Mouse (Mus musculus) 3T3-L1 (cell line): ENCODE measurements around the gene Morc3.
A peak's percentile ranks its signal among the peaks of the same experiment; 100 is the strongest.
"Not testable (repeated sequence)": the region's sequence is repeated elsewhere in the genome, so short reads cannot be mapped to it uniquely, and the experiment has no call there.

Experiments
- DNase-seq: peaks from one replicate; pipeline ENCODE4 v3.0.0-alpha.2; 2015; ENCODE audit warnings: low read depth, low spot score

The Morc3 gene

DNA sequence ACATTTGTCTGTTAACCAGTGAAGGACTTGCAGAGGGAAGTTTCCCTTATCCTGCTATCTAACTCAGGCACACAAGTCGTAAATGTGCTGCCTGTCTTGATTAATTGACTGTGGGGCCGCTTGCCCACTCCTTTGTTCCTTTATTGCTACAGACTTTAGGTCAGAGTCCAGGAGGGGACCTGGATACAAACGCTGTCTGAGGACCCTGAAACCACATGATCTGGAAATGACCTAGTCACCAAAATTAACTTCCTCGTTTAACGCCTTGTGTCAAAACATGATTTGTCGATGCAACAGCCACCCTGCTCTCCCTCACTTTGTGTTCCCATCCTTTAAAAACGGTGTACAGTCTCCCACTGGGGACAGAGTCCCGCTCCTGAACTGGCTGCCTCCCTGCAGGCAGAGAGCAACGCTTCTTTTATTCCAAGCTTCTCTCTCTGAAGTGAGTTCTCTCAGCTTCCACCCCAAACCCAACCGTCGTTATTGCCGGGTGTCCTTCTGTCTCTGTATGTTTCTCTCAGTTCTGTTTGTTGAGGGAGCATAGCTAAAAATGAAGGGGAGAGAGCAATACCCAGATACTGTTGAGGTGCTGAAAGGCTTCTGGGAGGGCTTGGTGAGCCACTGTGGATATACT, 13.1 kb upstream of the Morc3 start:
- DNase-seq: no peak

DNA sequence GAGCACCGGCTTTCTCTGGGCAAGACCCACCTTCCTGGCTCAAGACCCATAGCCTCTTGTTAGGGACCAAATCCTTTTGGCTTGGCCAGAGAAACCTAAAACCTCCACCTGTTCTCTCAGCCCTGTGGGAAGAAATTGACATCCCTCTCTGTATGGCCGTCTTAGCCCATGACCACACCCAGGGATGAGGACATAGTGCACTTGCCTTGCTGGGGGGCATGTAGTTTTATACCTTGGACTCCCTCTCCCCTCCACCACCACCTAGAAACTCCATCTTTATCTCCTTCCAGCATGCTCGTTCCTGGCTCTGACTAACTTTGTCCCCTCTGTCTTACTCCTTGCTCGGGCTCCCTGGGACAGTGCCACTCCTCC, 12.6 kb upstream of the Morc3 start:
- no peak for DNase-seq

DNA sequence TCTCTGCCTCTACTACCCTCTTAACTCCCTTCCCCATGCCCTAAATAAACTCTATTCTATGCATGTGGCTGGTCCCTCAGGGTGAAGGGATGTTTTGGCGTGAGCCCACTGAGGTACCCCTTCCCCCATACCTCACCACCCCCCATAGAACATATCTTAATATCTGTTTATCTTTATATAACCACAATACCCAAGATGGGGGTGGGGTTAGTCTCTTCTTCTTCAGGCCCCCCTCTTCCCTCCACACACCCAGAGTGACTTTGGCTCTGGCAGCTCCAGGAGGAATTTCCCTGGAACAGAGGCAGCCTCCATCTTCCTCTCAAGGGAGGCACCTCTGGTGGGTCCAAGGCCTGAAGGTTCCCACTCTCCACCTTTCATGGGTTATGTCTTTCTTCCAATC, 11.9 kb upstream of the Morc3 start:
- no peak for DNase-seq

DNA sequence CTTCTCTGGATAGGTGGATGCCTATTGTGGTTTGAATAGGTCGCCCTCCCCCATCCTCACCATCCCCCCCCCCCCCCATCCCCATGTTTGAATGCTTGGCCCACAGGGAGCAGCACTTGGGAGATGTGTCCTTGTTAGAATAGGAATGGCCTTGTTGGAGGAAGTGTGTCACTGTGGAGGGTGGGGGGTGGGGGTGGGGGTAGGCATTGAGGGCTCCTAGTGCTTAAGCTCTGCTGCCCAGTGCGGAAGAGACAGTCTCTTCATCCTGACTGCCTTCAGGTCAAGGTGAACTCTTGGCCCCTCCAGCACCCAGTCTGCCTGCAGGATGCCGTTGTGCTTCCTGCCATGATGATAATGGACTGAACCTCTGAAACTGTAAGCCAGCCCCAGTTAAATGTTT, 10.2 kb upstream of the Morc3 start:
- no peak for DNase-seq

DNA sequence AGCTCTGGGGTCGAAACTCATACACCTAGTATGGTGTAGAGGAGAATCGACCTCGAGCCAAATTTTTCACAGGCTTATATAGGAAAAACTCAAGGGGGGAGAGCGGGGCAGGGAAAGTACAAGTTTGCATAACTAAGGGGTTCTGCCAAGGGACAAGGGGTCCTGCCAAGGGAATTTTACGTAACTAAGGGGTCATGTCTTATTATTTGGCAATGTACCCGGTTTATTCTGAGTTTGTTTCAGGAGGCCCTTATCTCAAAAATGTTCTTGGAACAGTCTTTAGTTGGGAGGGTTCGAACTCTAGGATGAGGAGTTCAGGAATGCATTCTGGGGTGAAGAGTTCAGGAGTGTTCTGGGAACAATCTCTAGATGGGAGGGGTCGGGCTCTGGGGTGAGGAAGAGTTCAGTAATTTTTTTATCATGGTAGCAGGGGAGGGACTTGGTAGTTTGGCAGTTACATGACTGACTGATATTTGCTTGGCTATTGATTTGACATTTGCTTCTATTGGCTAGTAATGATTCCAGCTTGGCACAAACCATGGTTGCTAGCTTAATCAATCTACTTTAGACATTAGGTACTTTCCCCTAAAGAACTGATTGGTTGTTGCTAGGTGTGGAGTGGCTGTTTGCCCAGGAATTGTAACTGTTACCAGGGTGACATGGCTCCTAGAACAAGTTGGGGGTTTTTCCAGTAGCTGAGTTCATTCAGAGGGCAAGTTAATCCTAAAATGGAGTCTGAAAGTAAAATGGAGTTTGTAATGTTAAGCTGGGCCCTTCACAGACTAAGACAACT, 9.3 kb upstream of the Morc3 start:
- peak; percentile 70 for DNase-seq

DNA sequence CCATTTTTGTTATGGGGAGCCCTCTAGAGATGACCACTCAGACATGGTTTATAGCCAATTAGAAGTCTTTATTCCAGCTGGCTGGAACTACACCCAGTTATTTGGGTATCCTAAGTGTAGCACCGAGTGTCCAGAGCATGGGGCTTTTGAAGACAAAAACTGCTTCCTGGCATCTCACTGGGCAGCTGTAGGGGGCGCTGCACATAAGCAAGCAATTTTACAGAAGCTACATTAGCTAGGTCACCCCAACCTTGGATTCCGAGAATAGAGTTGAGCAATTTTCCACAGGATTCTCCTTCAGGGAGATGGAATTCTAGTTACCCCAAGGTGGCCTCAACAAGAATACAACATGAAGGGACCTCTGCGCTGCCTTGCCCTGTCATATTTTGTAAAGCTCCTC, 7.1 kb upstream of the Morc3 start:
- no peak for DNase-seq

DNA sequence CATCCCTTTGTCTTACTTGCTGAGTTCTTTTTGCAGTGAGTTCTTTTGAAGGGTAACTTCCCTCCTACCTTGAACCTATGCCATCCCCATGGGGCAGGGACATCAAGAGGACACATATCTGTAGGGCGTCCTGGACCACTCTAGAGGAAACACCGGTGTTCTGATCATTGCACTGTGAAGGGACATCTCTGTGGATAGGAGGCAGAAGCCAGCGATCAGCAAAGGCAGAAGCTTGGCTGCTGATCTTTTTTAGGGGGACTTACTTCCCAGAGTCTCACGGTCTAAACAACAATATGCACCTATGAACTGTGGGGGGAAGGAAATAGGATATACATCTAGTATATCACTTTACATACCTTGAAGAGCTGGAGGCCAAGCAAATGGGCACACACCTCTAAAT, 6.5 kb upstream of the Morc3 start:
- no peak for DNase-seq

DNA sequence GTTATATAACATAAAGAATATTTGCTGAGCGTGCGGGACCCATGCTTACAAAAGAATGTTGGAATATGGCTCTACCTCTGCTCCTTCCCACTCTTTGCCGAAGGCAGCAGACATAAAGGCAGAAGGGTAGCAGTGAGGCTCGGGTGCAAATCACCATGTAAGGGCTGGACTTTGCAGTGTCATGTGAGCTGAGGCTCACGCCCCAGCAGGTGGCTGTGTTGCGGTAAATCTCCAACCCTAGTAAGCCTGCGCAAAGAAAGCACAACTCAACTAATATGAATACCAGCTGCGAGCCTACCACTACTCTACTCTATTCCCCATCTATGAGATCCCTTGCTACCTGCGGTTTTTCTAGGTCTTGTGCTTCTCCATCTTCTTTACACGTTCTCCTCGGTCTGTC, 5.9 kb upstream of the Morc3 start:
- no peak for DNase-seq

DNA sequence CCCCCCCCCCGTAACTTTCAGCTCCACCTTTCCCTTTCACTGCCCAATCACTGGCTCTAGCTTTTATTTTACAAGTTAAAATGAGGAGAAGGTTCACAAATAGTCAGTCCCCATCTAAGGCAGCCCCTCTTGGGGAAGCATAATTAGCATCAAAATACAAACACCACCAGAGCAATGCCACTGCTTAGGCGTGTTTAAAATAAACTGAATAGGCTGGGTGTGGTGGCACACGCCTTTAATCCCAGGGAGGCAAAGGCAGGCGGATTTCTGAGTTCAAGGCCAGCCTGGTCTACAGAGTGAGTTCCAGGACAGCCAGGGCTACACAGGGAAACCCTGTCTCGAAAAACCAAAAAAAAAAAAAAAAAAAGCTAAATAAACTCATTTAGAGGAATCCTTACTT, 5.4 kb upstream of the Morc3 start:
- DNase-seq: not testable (repeated sequence)

DNA sequence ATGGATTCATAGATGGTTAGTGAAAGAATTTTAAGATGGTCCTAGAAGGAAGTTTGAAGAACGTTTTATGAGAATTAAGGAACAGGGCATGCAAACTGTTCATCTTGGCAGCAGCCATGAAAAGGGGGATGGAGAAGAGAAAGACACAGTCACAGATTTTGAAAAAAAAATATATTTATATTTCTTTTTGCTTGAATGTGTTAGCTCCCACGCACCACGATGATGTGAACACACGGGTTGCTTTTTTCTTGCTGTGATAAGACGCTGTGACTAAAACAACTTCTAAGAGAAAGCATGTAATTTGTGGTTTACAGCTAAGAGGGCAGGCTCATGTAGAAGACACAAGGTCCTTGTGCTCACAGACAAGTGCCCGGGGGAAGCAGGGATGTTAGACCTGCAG, 5.0 kb upstream of the Morc3 start:
- DNase-seq: no peak

DNA sequence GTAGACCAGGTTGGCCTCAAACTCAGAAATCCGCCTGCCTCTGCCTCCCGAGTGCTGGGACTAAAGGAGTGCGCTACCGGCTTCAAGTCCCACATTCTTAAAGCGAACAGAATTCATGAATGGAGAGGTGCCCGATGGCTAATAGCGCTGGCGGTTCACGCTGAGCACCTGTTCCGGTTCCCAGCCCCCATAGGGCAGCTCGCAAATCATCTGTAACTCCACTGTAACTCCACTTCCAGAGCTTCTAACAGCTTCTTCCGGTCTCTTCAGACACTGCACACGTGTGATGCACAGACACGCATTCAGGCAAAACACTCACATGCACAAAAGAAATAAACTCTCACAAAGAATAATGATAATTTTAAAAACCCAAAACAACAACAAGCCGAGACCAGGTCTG, 2.4 kb upstream of the Morc3 start:
- no peak for DNase-seq

DNA sequence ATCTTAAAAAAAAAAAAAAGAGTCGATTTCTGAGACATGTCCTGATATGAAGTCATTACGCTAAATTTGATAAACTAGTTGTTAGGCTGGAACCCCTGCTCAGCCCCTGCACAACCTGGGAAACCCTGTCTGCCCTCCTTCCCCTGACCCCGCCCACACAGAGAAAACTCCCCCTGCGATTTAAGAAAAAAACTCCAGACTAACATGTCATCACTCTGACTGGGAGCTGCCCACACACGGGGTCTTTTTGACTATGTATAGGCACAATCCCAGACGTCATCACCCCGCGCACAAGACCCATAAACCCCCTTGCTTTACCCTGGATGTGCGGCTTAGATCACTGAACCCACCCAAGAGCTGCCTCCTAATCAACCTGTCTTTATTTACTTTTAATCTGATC, 1.9 kb upstream of the Morc3 start:
- DNase-seq: no peak

DNA sequence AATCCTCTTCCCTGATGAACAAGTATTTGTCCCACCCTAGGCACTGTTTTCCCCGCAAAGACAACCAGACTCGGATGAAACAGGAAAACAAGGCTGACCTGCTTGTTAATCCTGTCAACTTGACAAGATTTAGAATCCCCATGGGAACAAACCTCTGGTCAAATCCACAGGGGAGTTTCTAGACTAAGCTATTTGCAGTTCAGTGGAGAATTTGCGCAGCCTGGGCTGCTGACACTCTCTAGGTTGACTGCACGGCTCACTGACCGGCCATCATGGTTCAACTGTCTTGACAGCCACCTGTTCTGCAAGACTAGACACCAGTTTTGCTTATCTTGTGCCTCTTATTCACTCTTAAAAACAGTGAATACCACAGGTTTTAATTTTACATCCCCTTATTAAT, 1.0 kb upstream of the Morc3 start:
- DNase-seq: no peak

DNA sequence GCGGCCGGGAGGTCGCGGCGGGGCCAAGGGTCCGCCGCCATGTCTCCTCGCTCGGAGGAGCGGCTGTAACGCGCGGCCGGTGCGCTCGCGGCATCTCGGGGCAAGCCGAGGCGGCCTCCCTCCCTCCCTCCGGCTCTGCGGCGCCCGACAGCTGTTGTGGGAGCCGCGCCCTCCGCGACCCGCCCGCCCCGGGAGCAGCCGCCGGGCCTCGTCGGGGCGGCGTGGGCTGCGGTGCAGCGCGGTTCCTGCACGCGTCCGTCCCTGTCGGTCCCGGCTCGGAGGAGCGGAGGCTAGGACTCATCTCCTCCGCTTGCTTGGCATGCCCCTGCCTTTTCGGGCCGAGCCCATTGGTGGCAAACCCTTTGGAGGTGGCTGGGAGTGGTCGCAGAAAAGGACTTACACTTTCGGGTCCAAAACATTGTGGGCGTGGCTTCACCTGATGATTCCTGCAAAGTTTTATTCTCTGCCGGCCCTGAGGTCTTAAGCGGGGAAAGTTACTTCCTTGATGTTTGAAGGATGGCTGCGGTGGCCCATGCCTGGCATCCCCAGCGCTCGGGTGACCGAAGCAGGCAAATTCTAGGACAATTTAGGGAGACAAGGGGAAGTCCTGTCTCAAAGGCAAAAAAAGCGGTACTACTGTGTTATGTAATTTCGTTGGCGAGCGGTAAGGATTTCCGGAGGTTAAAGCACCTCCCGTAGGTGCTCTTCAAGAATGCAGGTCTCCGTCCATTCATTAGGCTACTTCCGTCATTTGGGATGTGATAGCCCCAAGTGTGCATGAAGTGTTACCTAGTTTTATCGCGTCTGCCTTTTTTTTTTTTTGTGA, 743 bp downstream of the Morc3 start:
- peak; percentile 75 for DNase-seq

DNA sequence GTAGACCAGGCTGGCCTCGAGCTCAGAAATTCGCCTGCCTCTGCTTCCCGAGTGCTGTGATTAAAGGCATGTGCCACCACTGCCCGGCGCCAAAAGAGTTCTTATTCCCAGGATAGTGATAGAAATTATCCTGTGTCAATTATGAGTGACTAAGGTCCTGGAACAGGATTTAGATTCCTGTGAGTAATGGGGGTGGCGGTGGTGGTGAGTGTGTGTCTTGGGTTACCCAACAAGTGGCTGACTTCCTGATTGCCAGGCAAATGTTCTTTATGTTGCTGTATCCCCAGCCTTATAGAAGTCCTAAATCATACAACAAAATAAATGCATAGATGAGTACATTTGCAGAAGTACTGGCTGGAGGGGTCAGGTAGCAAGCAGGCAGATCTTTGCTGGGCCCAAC, 1.6 kb downstream of the Morc3 start:
- peak; percentile 66 for DNase-seq

DNA sequence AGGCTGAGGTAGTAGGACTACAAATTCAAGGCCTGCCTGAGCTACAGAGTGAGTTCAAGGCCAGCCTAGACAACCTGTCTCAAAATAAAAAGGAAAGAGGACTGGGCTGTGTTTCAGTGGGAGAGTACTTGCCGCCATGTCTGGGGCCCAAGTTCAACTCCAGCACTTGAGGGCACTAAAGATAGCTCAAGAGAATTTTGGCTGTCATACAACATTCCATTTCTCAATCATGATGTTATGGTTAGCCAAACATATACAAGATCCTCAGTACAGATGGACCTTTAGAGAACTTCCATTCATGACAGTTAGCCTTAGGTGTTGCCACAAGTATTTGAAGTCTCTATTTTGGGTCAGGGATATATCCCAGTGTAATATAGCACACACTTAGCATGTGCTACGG, 2.2 kb downstream of the Morc3 start:
- peak; percentile 68 for DNase-seq

DNA sequence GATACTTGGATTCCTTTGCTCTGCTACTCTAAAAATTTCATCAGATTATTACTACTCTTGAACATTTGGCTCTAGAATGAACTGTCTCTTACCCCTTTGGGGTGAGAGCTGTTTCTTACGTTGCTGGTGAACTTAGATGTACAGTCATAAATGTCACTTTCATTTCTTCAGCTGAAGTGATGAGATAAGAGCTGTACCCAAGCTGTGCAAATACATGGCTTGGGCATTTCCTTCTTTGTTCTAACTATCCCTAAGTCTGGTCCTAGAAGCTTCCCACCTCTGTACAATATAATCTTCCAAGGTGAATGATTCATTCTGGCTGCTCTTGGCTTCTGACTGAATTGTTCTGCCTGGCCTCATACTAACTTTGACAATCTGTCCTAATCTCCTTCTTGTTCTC, 7.1 kb downstream of the Morc3 start:
- no peak for DNase-seq

DNA sequence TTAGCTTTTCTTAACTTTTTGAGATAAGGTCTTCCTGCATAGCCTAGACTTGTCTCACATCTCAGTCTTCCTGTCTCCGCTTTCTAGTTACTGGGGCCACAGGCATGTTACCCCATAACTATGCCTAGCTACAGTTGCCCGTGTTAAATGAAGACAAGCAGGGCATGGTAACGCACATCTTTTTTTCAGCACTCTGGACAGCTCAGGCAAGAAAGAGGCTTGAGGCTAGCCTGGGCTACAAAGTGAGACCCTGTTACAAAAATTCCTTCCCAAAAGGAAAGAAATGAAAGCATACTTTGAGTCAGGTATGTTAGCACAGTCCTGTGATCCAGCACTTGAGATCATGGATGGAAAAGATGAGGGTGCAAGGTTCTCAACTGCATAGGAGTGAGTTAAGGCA, 18.6 kb downstream of the Morc3 start:
- peak; percentile 15 for DNase-seq

DNA sequence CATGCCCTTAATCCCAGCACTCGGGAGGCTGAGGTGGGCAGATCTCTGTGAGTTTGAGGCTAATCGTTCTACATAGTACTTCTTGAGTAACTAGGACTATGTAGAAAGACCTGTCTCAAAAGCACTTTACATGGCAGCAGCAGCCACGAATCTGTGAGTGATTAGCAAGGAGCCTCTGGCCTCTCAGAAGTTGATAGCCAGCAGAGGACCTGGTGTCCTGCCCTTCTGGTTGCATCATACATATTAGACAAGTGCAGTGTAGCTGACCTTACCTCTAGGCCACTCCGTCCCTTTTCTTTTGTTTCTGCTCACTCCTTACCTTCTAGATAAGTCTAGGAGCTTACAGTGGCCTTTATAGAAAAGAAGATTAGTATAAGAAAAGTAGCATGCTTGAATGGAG, 28.0 kb downstream of the Morc3 start:
- no peak for DNase-seq

DNA sequence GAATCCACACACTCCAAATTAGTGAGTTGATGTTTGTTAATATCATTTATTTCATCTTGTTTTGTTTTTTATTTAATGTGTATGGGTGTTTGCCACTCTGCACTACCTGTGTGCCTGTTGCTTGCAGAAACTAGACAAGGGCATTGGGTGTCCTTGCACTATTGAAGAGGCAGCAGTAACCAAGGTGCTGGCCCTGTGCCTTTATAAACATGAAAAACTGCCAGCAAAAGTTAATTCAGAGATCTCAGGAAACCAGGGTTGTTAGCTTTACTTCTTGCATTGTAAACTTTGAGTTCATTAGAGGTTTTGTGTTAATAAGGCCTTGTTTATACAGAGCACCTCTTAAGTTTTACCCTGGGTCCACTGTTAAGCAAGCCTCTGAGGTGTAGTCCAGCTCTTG, 28.8 kb downstream of the Morc3 start:
- DNase-seq: no peak

DNA sequence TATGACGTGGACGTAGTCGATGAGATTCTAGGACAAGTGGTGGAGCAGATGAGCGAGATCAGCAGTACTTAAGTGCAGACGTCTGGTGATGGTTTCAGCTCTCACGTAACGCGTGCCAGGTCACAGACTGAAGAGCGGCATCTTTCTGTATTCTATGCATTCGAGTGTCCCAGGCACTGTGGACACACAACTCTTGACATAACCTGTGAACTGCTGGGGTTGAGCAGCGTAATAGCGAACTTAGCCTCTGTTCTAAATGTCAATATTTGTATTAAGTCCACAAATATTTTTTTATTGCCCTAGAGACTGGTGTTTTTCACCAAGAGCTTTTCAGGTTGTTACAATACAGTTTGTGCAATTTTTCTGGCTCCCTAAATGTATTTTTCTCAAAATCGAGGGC, 42.9 kb downstream of the Morc3 start:
- no peak for DNase-seq

DNA sequence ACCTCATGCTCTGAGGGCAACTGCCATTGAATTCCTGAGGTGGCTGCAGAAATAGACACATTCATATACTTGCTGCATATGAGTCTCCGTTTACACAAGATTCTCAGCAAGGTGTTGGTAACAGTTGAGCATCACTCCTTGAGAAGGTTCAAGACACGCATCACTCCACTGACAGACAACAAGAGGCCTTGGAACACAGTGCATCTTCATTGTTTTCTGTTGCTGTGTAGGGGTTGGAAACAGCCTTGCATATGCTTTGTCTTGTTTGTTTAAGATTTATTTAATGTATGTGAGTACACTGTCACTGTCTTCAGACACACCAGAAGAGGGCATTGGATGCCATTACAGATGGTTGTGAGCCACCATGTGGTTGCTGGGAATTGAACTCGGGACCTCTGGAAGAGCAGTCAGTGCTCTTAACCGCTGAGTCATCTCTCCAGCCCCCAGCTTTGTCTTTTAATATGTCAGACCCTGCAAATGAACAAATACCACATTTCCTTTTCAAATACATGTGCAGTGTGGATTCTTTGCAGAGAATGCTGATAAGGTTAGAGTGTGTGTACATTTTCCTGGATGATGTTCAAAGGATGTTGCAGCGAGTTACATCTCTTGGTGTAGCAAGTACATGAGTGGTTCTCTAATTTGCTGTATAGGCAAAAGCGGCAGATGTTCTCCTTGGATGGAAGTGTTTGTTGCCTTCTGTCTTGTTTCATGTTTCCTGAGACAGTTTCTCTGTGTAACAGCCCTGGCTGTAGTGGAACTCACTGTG, 45.9 kb downstream of the Morc3 start:
- DNase-seq: peak; percentile 13
